Mouse (Mus musculus) thymus, adult 18-20 months (tissue): ENCODE measurements around the gene Gmppa.

Source experiments
- DNase-seq, 2 experiments: peaks; one replicate each; pipeline ENCODE4 v3.0.0; 2022; ENCODE audit warnings: mixed read lengths in 2 of 2

The Gmppa gene

DNA sequence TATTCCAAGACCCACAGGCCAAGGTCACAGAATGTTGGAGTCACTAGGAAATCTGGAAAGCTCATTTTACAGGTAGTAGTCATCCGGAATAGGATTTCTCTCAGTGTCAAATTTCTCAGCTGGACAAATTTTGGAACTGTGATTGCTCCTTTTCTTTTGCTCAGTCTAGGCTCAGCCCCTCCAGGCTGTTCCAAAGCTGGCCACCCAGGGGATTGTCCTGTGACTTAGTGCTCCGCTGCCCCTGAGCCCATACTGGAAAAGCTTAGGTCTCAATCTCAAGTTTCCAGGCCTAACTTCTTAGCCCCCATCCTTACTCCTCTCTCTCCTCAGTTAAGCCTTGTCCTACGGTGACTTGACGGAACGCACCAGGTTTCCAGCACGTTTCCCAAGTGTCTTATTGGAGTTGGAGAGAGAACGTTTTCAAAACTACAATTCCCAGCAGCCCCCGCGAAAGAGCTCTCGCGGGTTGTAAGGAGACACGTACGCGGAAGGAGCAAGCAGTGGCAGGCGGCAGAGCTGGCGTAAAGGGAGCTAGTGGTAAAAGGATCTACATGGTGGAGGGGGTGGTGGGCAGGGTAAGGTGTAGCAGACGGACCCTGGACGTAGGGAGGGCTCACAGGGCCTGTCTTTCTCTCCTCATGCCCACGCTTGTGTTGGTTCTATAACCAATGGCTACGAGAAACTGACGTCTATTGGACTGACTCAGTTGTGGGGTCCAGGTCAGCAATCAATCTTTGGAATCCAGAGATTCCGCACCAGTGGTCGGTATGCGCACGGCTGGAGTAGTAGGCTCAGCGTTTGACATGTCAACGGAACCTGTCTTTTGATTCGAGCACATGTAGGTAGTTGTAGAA is at the start of gene Gmppa:
Gene Gmppa, plus strand, starts transcription at position 456 of the 854 bp plus-strand sequence.
- DNase-seq, result peak; percentile 61 to 65

DNA sequence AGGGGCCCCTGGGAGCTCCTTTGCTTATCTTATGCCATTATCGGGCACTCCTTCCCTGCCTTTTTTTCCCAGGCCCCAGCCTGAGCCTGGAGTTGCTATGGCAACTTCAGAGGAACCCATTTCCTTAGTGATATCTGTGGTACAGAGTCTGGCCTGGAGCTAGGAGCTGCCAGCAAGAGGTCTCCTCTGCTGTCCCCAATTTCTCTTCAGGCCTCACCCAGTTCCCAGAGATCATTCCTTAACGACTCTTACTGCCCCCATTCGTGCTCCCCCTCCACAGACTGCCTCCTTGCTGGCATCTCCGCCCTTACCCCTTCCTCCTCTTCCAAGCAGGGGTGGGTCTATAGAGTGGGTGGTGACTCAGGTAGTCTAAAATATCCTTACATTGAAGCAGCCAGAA is 49.6 kb upstream of the Gmppa start:
- no peak for DNase-seq

DNA sequence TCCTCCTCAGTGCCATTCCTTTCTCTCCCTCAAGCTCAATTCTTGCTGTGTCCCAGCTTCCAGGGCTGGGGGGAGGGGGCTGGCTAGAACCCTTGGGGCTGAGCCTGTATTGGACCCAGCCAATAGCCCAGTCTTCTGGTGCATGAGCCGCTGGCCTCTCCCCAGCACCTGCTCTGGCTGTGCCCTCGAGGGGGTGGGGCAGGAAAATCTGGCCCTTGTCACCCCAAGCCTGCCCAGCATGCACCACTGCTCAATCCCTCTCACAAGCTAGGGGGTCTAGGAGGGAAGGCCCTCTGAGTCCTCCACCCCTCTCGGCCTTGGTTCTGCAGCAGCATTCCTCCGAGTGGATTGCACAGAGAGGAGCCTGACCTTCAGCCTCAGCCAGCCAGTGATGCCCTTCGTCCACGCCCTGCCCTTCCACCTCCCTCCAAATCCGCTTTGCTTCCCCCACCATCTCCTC is 48.2 kb upstream of the Gmppa start:
- no peak for DNase-seq

DNA sequence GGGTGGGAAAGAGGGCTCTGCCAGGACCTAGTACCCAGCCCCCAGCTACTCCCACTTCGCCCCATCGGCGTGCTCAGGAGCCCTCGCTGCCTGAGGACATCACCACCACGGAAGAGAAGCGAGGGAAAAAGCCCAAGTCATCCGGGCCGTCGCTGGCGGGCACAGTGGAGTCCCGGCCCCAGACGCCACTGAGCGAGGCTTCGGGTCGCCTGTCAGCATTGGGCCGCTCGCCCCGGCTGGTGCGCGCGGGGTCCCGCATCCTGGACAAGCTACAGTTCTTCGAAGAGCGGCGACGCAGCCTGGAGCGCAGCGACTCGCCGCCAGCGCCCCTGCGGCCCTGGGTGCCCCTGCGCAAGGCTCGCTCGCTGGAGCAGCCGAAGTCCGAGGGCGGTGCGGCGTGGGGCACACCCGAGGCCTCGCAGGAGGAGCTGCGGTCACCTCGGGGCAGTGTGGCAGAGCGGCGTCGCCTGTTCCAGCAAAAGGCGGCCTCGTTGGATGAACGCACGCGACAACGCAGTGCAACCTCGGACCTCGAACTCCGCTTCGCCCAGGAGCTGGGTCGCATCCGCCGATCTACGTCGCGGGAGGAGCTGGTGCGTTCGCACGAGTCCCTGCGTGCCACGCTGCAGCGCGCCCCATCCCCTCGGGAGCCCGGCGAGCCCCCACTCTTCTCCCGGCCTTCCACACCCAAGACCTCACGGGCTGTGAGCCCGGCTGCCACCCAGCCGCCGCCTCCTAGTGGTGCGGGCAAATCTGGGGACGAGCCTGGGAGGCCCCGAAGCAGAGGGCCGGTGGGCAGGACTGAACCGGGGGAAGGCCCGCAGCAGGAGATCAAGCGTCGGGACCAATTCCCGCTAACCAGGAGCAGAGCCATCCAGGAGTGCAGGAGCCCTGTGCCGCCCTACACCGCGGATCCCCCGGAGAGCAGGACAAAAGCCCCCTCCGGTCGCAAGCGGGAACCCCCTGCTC is 47.5 kb upstream of the Gmppa start:
- no peak for DNase-seq

DNA sequence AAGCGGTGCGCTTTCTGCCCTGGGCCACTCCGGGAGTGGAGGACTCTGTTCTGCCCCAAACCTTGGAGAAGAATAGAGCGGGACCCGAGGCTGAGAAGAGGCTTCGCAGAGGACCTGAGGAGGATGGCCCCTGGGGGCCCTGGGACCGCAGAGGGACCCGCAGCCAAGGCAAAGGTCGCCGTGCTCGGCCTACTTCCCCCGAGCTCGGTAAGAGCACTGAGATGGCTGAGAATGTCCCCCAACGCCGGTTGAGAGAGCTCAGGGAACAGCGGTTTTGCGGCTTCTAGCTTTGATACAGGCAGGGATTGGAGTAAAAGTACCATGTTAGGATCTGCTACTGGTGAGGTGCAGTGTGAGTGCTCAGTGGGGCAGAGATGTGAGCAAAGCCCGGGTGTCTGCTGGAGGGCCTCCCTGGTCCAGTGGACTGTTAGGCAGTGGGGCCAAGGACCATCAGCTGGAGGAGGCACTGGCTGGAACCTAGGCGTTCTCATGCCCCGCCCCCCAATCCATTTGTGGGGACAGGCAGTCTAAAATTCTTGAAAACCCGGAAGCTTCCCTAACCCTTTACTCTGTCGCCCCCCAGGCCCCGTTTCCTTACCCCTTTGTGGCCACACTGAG is 46.7 kb upstream of the Gmppa start:
- no peak for DNase-seq

DNA sequence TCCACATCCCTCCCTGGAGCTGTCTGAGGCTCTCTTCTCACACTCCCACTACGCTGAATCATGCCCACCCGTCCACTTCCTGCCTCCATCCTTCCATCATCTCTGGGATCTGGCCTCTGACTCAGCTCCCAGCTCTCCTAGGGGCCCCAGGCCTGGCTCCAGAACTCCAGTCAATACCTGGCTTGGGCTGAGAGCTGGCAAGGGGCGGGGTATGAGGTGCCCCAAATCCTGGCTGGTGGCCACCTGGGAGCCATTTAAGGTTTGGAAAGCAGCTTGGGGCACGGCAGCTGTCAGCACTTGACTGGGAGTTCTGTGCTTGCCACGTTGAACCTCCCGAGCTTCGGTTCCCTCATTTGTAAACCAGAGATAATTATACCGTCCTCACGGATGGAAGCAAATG is 42.6 kb upstream of the Gmppa start:
- no peak for DNase-seq

DNA sequence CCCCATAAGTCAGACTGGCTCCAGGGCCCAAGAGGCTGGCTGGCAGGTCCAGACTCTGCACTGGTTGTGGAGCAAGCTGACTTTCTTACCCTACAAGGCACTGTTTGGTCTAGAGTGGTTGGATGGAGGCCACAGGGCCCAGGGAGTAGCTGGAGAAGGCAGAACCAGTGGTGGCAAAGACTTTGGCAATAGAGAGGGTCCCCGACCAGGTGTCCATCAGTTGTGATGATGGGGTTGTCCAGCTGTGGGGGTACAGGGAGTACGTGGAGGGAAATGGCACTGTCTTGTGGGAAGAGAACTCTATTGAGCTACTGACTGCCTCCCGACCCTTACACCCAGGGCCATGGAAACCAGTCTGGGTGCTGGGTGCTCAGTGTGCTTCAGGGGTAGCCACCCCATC is 41.9 kb upstream of the Gmppa start:
- no peak for DNase-seq

DNA sequence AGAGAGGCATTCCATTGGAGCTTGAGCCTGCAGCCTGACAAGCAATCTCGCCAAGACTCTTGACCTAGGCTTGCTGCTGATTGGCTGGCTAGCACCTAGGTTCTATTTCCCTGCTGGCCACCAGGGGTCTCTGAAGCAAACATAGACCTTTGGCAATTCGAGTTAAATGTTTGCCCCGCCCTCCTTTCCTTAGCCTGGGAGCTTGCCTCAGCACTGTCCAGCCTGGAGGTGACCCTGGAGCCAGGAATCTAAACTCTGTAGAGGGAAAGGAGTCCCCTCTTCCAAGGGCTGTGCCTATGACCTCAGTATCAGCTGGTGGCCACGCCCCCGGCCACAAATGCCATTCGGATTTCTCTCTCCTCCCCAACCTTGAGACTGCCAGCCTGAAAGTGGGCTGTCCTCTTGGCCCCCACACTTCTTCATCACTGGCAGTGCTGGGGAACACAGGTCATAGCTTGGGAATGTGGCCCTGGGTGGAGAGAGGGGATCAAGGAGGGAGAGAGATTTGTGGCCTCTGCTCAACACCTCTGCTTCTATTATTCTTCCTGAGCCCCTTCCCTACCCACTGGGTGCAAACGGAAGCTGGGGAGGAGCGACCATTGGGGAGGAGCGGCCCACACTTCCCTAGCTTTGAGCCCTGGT is 36.8 kb upstream of the Gmppa start:
- peak in 1 of 2 experiments; percentile 26 for DNase-seq

DNA sequence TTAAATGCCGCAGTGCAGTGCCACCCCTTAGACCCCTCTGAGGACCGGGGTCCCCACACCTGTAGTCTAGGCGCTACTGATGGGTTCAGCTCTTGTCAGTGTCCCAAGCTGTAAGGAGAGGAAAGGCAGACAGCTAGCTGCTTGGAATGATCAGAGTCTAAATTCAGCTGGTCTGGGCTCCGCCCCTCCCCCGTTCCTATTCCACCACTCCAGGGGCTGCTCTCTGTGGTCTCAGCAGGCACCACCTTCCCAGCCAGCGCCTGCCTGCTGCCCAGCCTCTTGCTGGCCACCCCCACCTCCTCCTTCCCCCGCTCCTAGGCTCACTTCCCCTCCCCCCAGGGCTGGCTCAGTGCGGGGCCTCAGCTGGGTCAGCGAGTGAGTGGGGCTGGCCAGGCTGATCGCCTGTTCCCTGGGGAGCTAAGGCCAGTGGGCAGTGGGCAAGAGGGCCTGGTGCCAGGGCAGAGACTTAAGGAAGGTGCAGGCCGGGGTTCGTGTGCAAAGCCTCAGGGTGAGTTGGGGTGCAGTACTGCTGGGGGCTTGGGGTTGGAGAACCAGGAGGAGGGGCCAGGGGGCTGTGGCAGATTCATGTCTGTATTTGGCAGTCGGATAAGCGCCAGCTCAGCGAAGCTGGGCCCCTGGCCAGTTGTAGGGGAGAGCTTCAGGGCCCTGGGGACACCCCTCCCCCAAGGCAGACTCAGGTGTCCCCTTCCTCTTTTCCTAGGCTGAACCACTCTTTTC is 35.8 kb upstream of the Gmppa start:
- no peak for DNase-seq

DNA sequence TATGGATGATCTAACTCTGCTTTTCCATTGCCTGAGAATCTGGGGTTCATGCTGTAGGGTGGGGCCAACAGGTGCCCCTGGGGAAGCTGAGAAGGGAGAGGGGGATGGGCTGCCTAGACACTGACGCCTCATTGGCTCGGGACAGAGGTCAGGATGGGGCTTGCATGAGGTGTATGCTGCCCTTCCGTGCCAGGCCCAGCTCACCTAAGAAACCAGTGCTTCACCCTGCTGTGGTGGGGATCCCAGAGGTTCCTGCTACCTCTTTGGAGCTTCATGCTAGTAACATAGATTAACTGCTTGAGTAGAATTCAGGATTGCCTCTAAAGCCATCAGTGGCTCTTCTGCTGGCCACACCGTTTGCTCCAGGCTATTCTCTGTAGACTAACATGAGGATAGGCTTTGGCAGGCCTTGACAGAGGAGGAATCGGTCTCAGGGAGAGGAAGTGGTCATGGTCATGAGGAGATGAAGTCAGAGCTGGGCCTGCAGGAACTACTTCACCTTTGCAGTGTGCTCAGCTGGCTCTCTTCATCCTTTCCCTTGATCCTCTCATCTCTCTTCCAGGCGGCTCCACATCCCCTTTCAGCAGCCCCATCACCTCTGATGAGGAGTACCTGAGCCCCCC is 35.1 kb upstream of the Gmppa start:
- no peak for DNase-seq

DNA sequence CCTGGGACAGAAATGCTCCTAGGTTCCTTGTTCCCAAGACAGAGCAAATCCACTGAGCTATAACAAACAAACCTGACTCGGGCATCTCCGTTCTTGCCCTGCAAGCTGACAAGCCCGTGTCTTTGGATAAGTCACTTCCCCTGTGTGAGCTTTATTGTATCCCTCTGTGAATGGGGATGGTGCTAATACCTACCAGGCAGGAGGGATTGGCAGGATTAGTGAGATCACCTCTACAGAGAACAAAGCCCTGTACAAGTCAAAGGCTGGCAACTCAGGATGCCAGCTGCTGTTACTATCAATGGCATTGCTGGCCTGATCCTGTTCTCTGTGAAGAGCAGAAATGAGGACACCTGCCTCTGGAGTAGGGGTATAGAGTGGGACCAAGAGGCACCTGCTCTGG is 30.2 kb upstream of the Gmppa start:
- DNase-seq, result no peak

DNA sequence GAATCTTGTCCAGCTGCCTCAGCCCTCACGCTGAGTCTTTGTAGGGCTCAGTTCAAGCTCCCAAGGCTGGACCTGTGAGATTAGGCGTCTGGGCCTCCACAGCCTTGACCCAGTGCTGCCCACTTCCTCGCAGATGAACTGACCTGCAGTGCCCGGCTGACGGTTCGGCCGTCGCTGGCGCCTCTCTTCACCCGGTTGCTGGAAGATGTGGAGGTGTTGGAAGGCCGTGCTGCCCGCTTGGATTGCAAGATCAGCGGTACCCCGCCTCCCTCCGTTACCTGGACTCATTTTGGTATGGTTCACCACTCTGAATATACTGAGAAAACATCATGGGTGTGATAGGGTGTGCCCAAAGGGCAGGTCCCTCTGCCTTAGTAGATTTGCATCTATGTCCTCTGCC is 29.6 kb upstream of the Gmppa start:
- DNase-seq, result no peak

DNA sequence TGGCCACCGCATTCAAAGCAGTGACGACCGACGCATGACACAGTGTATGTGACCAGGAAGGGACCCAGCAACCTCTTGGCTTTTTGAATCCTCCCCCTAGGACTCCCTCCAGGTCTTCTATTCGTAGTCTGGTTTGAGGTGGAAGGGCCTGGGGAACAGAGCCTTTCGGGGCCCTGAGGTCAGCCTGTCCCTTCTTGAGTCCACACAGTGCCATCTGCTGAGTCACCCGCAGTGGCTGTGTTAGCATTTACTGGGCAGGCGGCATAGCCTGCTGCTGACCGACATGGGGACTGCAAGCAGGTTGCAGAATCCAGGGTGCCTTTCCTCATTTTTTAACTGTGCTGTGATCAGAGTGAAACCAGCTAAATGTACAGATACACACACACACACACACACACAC is 28.7 kb upstream of the Gmppa start:
- no peak for DNase-seq

DNA sequence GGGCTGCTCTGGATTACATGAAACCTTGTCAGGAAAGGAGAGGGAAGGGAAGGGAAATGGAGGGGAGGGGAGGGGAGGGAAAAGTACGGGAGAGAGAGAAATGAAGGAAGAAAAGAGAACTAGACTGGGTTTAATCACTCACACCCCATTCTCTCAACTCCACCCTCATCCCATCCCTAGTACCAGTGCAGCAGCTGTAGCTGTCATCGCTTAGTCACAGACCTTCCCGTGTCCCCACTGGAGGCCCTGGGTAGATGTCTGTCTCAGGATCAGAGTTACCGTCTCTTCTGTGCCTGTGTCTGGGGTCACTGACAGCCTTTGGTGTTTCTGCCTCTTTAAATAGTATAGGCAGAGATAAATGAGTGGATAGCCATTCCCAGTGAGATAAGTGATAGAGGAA is 27.5 kb upstream of the Gmppa start:
- DNase-seq, result no peak

DNA sequence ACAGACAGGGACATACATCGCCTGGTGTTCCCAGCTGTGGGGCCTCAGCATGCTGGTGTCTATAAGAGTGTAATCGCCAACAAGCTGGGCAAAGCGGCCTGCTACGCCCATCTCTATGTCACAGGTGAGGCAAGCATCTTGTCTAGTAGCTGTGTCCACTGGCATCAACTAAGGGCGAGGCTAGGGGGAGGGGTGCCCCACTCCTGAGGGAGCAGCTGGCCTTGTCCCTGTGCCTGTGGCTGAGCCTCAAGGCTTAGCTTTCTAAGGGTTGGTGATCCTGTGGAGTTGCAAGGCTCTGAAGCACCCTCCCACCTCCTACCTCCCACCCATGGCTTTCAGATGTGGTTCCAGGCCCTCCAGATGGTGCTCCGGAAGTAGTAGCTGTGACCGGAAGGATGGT is 25.8 kb upstream of the Gmppa start:
- DNase-seq, result no peak

DNA sequence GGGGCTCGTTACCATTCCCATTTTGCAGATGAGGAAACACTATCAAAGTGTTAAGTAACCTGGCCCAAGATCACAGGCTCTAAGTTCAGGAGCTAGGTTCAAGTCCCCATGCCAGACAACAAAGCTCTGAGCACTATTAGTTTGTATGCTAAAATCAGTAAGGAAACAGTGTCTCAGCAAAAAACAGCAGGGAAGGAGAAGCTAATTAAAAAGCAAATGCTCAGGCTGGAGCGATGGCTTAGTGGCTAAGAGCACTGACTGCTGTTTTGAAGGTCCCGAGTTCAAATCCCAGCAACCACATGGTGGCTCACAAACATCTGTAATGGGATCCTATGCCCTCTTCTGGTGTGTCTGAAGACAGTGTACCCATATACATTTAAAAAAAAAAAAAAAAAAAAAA is 23.5 kb upstream of the Gmppa start:
- DNase-seq, result no peak

DNA sequence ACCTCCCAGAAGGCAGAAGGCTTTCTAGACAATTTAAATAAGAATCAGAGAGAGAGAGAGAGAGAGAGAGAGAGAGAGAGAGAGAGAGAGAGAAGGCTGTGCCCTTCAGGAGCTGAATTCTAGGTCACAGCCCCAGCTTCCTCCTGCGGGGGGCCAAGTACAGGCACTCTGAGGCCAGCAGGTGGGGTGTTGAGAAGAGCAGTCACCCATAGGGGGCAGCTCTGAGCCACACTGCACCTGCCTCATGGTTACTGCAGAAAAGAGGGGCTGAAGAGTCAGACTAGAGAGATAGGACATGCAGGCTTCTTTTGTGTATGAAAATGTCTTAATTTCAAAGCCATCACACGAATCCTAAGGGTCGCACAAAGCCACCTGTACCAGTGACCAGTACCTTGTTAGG is 22.0 kb upstream of the Gmppa start:
- DNase-seq, result peak in 1 of 2 experiments; percentile 21

DNA sequence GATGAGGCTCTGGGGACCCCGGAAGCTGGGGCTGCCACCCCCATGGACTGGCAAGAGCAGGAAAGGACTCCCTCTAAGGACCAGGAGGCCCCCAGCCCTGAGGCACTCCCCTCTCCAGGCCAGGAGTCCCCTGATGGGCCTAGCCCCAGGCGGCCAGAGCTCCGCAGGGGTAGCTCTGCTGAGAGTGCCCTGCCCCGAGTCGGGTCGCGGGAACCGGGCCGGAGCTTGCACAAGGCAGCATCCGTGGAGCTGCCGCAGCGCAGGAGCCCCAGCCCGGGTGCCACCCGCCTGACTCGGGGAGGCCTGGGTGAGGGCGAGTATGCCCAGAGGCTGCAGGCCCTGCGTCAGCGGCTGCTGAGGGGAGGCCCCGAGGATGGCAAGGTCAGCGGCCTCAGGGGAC is 13.9 kb upstream of the Gmppa start:
- DNase-seq, result no peak

DNA sequence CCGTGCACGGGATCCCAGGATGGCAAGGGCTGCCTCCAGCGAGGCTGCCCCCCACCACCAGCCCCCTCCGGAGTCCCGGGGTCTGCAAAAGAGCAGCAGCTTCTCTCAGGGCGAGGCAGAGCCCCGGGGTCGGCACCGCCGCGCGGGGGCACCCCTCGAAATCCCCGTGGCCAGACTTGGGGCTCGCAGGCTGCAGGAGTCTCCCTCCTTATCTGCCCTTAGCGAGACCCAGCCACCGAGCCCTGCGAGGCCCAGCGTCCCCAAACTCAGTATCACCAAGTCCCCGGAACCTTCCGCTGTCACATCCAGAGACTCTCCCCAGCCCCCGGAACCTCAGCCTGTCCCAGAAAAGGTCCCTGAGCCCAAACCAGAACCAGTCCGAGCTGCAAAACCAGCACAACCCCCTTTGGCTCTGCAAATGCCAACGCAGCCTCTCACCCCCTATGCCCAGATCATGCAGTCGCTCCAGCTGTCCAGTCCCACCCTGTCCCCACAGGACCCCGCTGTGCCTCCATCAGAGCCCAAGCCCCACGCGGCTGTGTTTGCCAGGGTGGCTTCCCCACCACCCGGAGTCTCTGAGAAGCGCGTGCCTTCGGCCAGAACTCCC is 13.4 kb upstream of the Gmppa start:
- DNase-seq, result no peak

DNA sequence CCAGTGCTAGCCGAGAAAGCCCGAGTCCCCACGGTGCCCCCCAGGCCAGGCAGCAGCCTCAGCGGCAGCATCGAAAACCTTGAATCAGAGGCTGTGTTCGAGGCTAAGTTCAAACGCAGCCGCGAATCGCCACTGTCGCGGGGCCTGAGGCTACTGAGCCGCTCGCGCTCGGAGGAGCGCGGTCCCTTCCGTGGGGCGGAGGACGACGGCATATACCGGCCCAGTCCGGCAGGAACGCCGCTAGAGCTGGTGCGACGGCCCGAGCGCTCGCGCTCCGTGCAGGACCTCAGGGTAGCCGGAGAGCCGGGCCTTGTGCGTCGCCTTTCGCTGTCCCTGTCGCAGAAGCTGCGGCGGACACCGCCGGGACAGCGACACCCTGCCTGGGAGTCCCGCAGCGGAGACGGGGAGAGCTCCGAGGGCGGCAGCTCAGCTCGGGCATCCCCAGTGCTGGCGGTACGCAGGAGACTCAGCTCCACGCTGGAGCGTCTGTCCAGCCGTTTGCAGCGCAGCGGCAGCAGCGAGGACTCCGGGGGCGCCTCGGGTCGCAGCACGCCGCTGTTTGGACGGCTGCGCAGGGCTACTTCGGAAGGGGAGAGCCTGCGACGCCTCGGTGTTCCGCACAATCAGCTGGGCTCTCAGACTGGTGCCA is 12.8 kb upstream of the Gmppa start:
- no peak for DNase-seq
